In genomic region chr17:3082756-3083749, GRCm38 (mm10) we compare ENCODE assay signal across 7 mouse cellular contexts. TPM values are rescaled to one million over a fixed set of nuclear protein-coding genes. Genes with fewer than 3 reads are reported as not detected.
DNase-seq lines count a peak whose midpoint lies in the region; ATAC-seq and TF ChIP-seq lines count a peak whose summit lies in the region.
"Not testable (repeated sequence)": the region's sequence is repeated elsewhere in the genome, so short reads cannot be mapped to it uniquely, and the experiment has no call there.

No protein-coding gene starts in this region.

- ATAC-seq in megakaryocyte-erythroid progenitor cell, adult 5-6 weeks (replicated peaks; ENCODE audit: low FRiP score, low TSS enrichment, poor library complexity, severe bottlenecking), result 0 out of 2 replicates have a peak, but pooled peaks have one; percentile 1

- H3K9ac ChIP-seq in heart, adult 2 months (ENCODE audit: low read depth, low read length), result peak overlapping the region; percentile 55; the same call in 1 of the 2 replicates

- not testable (repeated sequence) for H3K27ac ChIP-seq in heart, adult 2 months

- H3K36me3 ChIP-seq in heart, adult 2 months (ENCODE audit: control insufficient read depth, insufficient read depth, low read length), result not testable (repeated sequence)

- intact Hi-C loops in heart, adult 2 months (cut with DNase I); left cerebral cortex, postnatal 36 days (cut with DNase I): not testable (repeated sequence)

- H3K79me2 ChIP-seq in heart, adult 2 months (replicated peaks; ENCODE audit: control insufficient read depth, insufficient read depth, low read length), result not testable (repeated sequence)

- not testable (repeated sequence) for H3K4me1 ChIP-seq in heart, adult 2 months (ENCODE audit: control insufficient read depth, insufficient read depth, low read length)

- peak; percentile 72 to 89 for DNase-seq in adrenal gland, adult (ENCODE audit: inconsistent age in 2 of 2, low spot score in 1 of 2)
- DNase-seq in embryo, embryonic 9.5 days (ENCODE audit: extremely low spot score), result peak; percentile 53
- DNase-seq in heart, adult 2 months, result peak; percentile 64 to 70
- peak; percentile 72 for DNase-seq in kidney, adult 18-20 months
- peak; percentile 65 to 68 for DNase-seq in left cerebral cortex, postnatal 36 days (ENCODE audit: low spot score in 2 of 2)
- DNase-seq in right cerebral cortex, postnatal 36 days (ENCODE audit: low spot score in 2 of 2), result peak; percentile 46 to 47

- TF ChIP-seq CTCF in heart, adult 2 months (IDR thresholded peaks at IDR 0.05), result peak; percentile 55

- 0 out of 2 replicates have a peak, but pooled peaks have one; percentile 21 for TF ChIP-seq POLR2A in heart, adult 2 months (IDR thresholded peaks at IDR 0.05; ENCODE audit: insufficient read depth, low read depth, low read length)

- WGBS in heart, adult 2 months, result 1% methylated on average over 25 of the region's 25 CpGs

- peak overlapping the region; percentile 83 for H3K4me3 ChIP-seq in heart, adult 2 months

- H3K27me3 ChIP-seq in heart, adult 2 months (ENCODE audit: control insufficient read depth, insufficient read depth, low read length), result not testable (repeated sequence)

- TF ChIP-seq EP300 in heart, adult 2 months (IDR thresholded peaks at IDR 0.05; ENCODE audit: insufficient read depth, low read depth, low read length), result not testable (repeated sequence)

RNA-seq across cellular contexts. Expression of gene Scaf8, which starts 31.7 kb away (rescaled TPM):
- total RNA-seq in heart, adult 2 months (2021), result 10 to 100 TPM; 28.1 to 31.4 TPM
- polyA plus RNA-seq in heart, adult 2 months (2012; rRNA removed), result 15.6 and 23.5 TPM in 2 replicates
- total RNA-seq in left cerebral cortex, postnatal 36 days (2021), result 10 to 100 TPM; 50.4 to 60.8 TPM
- 52.0 and 61.2 TPM in 2 replicates for total RNA-seq in megakaryocyte-erythroid progenitor cell, adult 5-6 weeks (2014; fragmentation: Nextera tagmentation)
- 40.1 and 52.9 TPM in 2 replicates for total RNA-seq in megakaryocyte-erythroid progenitor cell, adult 5-6 weeks (2017)
